Mouse (Mus musculus) heart, postnatal 0 days (tissue): ENCODE results near the gene Ppp2r1b.

Experiments
- CTCF ChIP-seq: IDR thresholded peaks from 2 replicates; pipeline ENCODE4 v1.5.1; 2016; ENCODE audit warnings: antibody characterized with exemption, control low read depth, low read depth
- EP300 ChIP-seq: IDR thresholded peaks from 2 replicates; pipeline ENCODE4 v1.6.1; 2016; ENCODE audit warnings: antibody characterized with exemption, low read depth

- TF ChIP-seq CTCF (no peak), EP300 (no peak)
Observed at GRCm38 (mm10) chr9:50850713-50851112, 5.6 kb downstream of the Ppp2r1b start.
